Mouse (Mus musculus) limb, embryonic 11.5 days (tissue): ENCODE results near the gene Med16. TPM values are rescaled to one million over a fixed set of nuclear protein-coding genes. Genes with fewer than 3 reads are reported as not detected.

Experiments used
- ATAC-seq: fragments of 200-750 bp; cut with Nextera tagmentation; 2 replicates; pipeline ENCODE4 v1.8.0; 2017; ENCODE audit warnings: low read depth; ENCODE audit not compliant: insufficient number of reproducible peaks, low FRiP score, low TSS enrichment
- DNase-seq: peaks from one replicate; pipeline ENCODE4 v3.0.0-alpha.2; 2015; ENCODE audit warnings: low spot score
- H3K27ac ChIP-seq: fragments of 300-500 bp; sonication (generic); replicated peaks from 2 replicates; pipeline ENCODE4 v1.5.1; 2014; ENCODE audit warnings: low read depth, mild to moderate bottlenecking, low read length
- H3K27me3 ChIP-seq: fragments of 300-500 bp; sonication (generic); 2 replicates; pipeline ENCODE4 v1.6.1; 2014; ENCODE audit warnings: mild to moderate bottlenecking, low read length, mixed read lengths; ENCODE audit not compliant: control insufficient read depth, insufficient read depth
- H3K36me3 ChIP-seq: fragments of 300-500 bp; sonication (generic); 2 replicates; pipeline ENCODE4 v1.6.1; 2014; ENCODE audit warnings: mild to moderate bottlenecking, low read length, moderate library complexity, mixed read lengths; ENCODE audit not compliant: control insufficient read depth, insufficient read depth
- H3K4me1 ChIP-seq: fragments of 300-500 bp; sonication (generic); 2 replicates; pipeline ENCODE4 v1.6.1; 2014; ENCODE audit warnings: low read length, mixed read lengths; ENCODE audit not compliant: control insufficient read depth, insufficient read depth
- H3K4me2 ChIP-seq: fragments of 300-500 bp; sonication (generic); 2 replicates; pipeline ENCODE4 v1.6.1; 2014; ENCODE audit warnings: low read depth, mild to moderate bottlenecking, moderate library complexity; ENCODE audit not compliant: severe bottlenecking
- H3K4me3 ChIP-seq: fragments of 300-500 bp; sonication (generic); 2 replicates; pipeline ENCODE4 v1.5.1; 2014; ENCODE audit warnings: low read depth, low read length
- H3K9ac ChIP-seq: fragments of 300-500 bp; sonication (generic); 2 replicates; pipeline ENCODE4 v1.6.1; 2014; ENCODE audit warnings: mild to moderate bottlenecking, low read length
- H3K9me3 ChIP-seq: fragments of 300-500 bp; sonication (generic); 2 replicates; pipeline ENCODE4 v1.6.1; 2016; ENCODE audit warnings: low read length; ENCODE audit not compliant: control insufficient read depth
- WGBS: fragments of 180-500 bp; shearing (Covaris S2); extraction: QIAGEN DNeasy Blood & Tissue Kit; methylation state at CpG from one replicate; pipeline ENCODE4 v1.1.7; 2014; 5-methylcytosine and 5-hydroxymethylcytosine counted together
- polyA plus RNA-seq: library from polyadenylated mRNA; unstranded; fragments of >200 nt; fragmentation: Nextera tagmentation; extraction: Ambion mirVana; gene quantifications from 2 replicates; pipeline ENCODE4 v1.2.1, GENCODE M21; 2014

The Med16 gene
- polyA plus RNA-seq, 1 experiment from 2014 or later: 43.1 TPM

GRCm38 (mm10) chr10:79865189-79865601, 43.5 kb downstream of the Med16 start:
- Histone ChIP-seq H3K4me3 (no peak overlapping the region), H3K9me3 (no peaks in the 10 kb centered on the region), H3K27me3 (no peaks in the 10 kb centered on the region), H3K4me2 (no peak overlapping the region), H3K9ac (no peak overlapping the region), H3K27ac (no peak overlapping the region), H3K36me3 (peaks cover 44% of the 10 kb centered on the region), H3K4me1 (no peaks in the 10 kb centered on the region)
- WGBS: 70% methylated on average over 12 of the region's 12 CpGs
- ATAC-seq: 0 out of 2 replicates have a peak, but pooled peaks have one; percentile 5
- DNase-seq: peak; percentile 47

GRCm38 (mm10) chr10:79864351-79865188, 44.2 kb downstream of the Med16 start:
- H3K27ac ChIP-seq: no peak overlapping the region
- no peak overlapping the region for H3K9ac ChIP-seq
- H3K36me3 ChIP-seq: peaks cover 48% of the 10 kb centered on the region
- H3K27me3 ChIP-seq: no peaks in the 10 kb centered on the region
- no peaks in the 10 kb centered on the region for H3K9me3 ChIP-seq
- H3K4me1 ChIP-seq: 0 out of 2 replicates have a peak, but pooled peaks cover 3% of the 10 kb centered on the region
- peak; percentile 47 for DNase-seq
- peak; percentile 40 for ATAC-seq
- WGBS: 54% methylated on average over 10 of the region's 10 CpGs
- no peak overlapping the region for H3K4me3 ChIP-seq
- H3K4me2 ChIP-seq: no peak overlapping the region

- 74% methylated on average over 10 of the region's 10 CpGs for WGBS
- no peak for ATAC-seq
- H3K27me3 ChIP-seq: no peaks in the 10 kb centered on the region
- no peak overlapping the region for H3K4me2 ChIP-seq
- H3K9me3 ChIP-seq: no peaks in the 10 kb centered on the region
- no peak overlapping the region for H3K4me3 ChIP-seq
- H3K9ac ChIP-seq: no peak overlapping the region
- no peak overlapping the region for H3K27ac ChIP-seq
- peaks cover 10% of the 10 kb centered on the region for H3K4me1 ChIP-seq
- H3K36me3 ChIP-seq: peaks cover 59% of the 10 kb centered on the region
- DNase-seq: no peak
Observed at GRCm38 (mm10) chr10:79862925-79863324, 45.8 kb downstream of the Med16 start.

- no peak overlapping the region for H3K4me3 ChIP-seq
- H3K9ac ChIP-seq: no peak overlapping the region
- H3K4me1 ChIP-seq: peaks cover 17% of the 10 kb centered on the region
- DNase-seq (no peak), ATAC-seq (no peak)
- 0 out of 2 replicates have a peak overlapping the region, but pooled peaks have one; percentile 10 for H3K27ac ChIP-seq
- WGBS: 91% methylated on average over 23 of the region's 23 CpGs
- peaks cover 59% of the 10 kb centered on the region for H3K36me3 ChIP-seq
- H3K27me3 ChIP-seq: no peaks in the 10 kb centered on the region
- H3K9me3 ChIP-seq: no peaks in the 10 kb centered on the region
- no peak overlapping the region for H3K4me2 ChIP-seq
Observed at GRCm38 (mm10) chr10:79862049-79862788, 46.5 kb downstream of the Med16 start.

GRCm38 (mm10) chr10:79861230-79862048, 47.3 kb downstream of the Med16 start:
- peak; percentile 43 for DNase-seq
- Histone ChIP-seq H3K36me3 (peaks cover 61% of the 10 kb centered on the region), H3K27ac (0 out of 2 replicates have a peak overlapping the region, but pooled peaks have one; percentile 10), H3K4me2 (no peak overlapping the region), H3K4me1 (peaks cover 24% of the 10 kb centered on the region), H3K27me3 (no peaks in the 10 kb centered on the region), H3K4me3 (no peak overlapping the region), H3K9ac (no peak overlapping the region), H3K9me3 (no peaks in the 10 kb centered on the region)
- no peak for ATAC-seq
- 83% methylated on average over 25 of the region's 25 CpGs for WGBS

- WGBS: 94% methylated on average over 26 of the region's 26 CpGs
- H3K4me1 ChIP-seq: peaks cover 27% of the 10 kb centered on the region
- H3K9me3 ChIP-seq: no peaks in the 10 kb centered on the region
- DNase-seq (no peak), ATAC-seq (no peak)
- no peak overlapping the region; the same call in 1 of the 2 replicates for H3K27ac ChIP-seq
- no peaks in the 10 kb centered on the region for H3K27me3 ChIP-seq
- no peak overlapping the region for H3K4me3 ChIP-seq
- H3K9ac ChIP-seq: no peak overlapping the region
- H3K4me2 ChIP-seq: no peak overlapping the region
- H3K36me3 ChIP-seq: peaks cover 61% of the 10 kb centered on the region
Observed at GRCm38 (mm10) chr10:79860079-79860911, 48.4 kb downstream of the Med16 start.

GRCm38 (mm10) chr10:79859116-79859515, 49.6 kb downstream of the Med16 start:
- Histone ChIP-seq H3K27me3 (no peaks in the 10 kb centered on the region), H3K9me3 (no peaks in the 10 kb centered on the region), H3K4me2 (no peak overlapping the region), H3K9ac (no peak overlapping the region), H3K4me3 (no peak overlapping the region), H3K36me3 (peaks cover 58% of the 10 kb centered on the region), H3K27ac (no peak overlapping the region), H3K4me1 (peaks cover 27% of the 10 kb centered on the region)
- WGBS: 86% methylated on average over 11 of the region's 11 CpGs
- no peak for DNase-seq
- no peak for ATAC-seq
